Mouse (Mus musculus): ENCODE results near the gene Zbtb20. TPM values are rescaled to one million over a fixed set of nuclear protein-coding genes. Genes with fewer than 3 reads are reported as not detected.

Gene Zbtb20
- polyA plus RNA-seq, 1 experiment from 2014 or later = 44.1 TPM

DNA sequence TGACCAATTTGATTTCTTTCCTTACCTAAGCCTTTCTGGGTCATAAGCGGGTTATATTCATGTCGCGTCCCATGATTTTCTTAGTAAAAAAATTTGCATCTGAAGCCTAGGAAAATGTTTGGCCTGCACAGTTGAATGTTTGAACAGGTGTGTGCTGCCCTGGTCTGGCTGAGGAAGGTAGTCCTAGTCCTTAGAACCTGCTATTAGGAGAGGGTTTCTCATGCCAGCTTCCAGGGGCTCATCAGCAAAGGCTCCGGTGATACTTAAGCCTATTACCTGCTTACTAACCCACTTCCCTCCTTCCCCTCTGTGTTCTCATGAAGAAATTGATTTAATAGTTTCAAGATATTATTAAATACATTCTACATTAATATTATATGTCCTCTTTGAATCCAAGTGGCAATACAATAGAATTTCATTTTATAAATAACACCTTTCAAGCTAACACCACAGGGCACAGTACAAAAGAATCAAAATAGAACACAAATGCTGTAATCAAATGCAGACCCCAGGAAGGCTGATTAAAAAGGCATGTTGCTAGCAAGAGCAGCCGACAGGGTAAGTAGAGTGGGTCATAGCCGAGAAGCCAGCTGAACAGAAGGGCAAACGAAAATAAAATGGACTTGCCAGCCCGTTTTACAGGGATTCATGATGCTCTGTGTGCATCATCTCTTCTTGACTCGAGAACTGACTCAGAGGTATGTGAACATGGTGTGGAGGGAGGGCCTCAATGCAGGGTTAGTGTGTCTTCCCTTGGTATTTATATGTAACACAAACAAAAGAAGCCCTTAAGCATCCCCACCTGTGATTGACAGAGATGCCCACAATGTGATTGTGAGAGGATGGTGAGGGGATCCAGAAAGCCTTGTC is 480.3 kb downstream of the Zbtb20 start:
- Histone ChIP-seq H3K36me3 (ENCODE audit: control insufficient read depth, insufficient read depth, low read length) (no peaks in the 10 kb centered on the region), H3K27ac (ENCODE audit: low read depth, low read length) (no peak overlapping the region), H3K27me3 (ENCODE audit: control insufficient read depth, insufficient read depth, low read length) (no peaks in the 10 kb centered on the region), H3K4me2 (ENCODE audit: low read depth) (no peak overlapping the region), H3K9ac (ENCODE audit: low read length) (no peak overlapping the region), H3K9me3 (ENCODE audit: control insufficient read depth, low read length) (no peaks in the 10 kb centered on the region), H3K4me3 (ENCODE audit: low read depth, low read length) (no peak overlapping the region), H3K4me1 (ENCODE audit: control insufficient read depth, insufficient read depth, low read length) (no peaks in the 10 kb centered on the region)
- no peak for ATAC-seq (ENCODE audit: insufficient read depth, low FRiP score, low TSS enrichment)
- DNase-seq (ENCODE audit: low spot score) = no peak
- 80% methylated on average over 9 of the region's 9 CpGs for WGBS

DNA sequence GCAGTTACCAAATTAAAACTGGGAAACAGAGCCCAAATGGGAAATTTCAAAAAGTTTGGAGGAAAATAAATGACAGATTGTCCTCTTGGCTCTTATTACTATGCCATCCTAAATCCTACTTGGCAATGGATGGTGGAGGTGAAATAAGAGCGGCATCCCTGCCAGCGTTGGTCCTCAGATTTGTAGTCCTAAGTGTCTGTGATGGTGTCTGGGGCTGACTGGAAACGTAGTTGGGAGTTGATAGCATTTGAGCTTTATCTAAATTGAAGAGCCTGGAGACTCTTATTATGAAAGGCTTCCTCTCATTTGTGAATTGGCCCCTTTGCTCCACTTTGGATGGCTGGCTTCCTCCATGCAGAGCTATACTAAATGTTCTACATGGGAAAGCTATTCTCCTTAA is 483.9 kb downstream of the Zbtb20 start:
- Histone ChIP-seq H3K4me3 (ENCODE audit: low read depth, low read length) (no peak overlapping the region), H3K36me3 (ENCODE audit: control insufficient read depth, insufficient read depth, low read length) (no peaks in the 10 kb centered on the region), H3K4me2 (ENCODE audit: low read depth) (no peak overlapping the region), H3K4me1 (ENCODE audit: control insufficient read depth, insufficient read depth, low read length) (no peaks in the 10 kb centered on the region), H3K9me3 (ENCODE audit: control insufficient read depth, low read length) (no peaks in the 10 kb centered on the region), H3K27ac (ENCODE audit: low read depth, low read length) (no peak overlapping the region), H3K27me3 (ENCODE audit: control insufficient read depth, insufficient read depth, low read length) (no peaks in the 10 kb centered on the region), H3K9ac (ENCODE audit: low read length) (no peak overlapping the region)
- ATAC-seq (ENCODE audit: insufficient read depth, low FRiP score, low TSS enrichment) (no peak), DNase-seq (ENCODE audit: low spot score) (no peak)
- WGBS = 69% methylated on average over 3 of the region's 3 CpGs

DNA sequence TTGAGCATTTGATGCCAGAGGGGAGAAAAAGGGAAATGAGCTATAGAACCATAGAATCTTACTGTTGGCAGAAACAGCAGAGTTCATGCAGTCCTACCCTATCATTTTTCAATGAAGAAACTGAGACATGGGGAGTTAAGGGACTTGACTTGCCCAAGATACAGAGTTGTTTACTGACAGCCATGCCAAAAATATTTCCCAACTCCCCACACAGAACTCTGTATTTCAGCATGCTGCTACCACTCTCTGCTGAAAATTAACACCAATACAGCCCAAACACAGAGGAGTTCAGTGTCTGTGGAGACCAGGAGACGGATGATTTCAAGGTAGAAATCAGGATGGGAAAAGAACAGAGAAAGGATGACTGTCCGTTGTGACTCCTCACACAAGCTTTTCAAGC is 484.4 kb downstream of the Zbtb20 start:
- H3K4me3 ChIP-seq (ENCODE audit: low read depth, low read length) = no peak overlapping the region
- no peaks in the 10 kb centered on the region for H3K9me3 ChIP-seq (ENCODE audit: control insufficient read depth, low read length)
- no peaks in the 10 kb centered on the region for H3K36me3 ChIP-seq (ENCODE audit: control insufficient read depth, insufficient read depth, low read length)
- no peak for DNase-seq (ENCODE audit: low spot score)
- no peak overlapping the region for H3K9ac ChIP-seq (ENCODE audit: low read length)
- no peak overlapping the region for H3K4me2 ChIP-seq (ENCODE audit: low read depth)
- H3K27ac ChIP-seq (ENCODE audit: low read depth, low read length) = no peak overlapping the region
- ATAC-seq (ENCODE audit: insufficient read depth, low FRiP score, low TSS enrichment) = no peak
- no peaks in the 10 kb centered on the region for H3K4me1 ChIP-seq (ENCODE audit: control insufficient read depth, insufficient read depth, low read length)
- WGBS = 87% methylated on average over 2 of the region's 2 CpGs
- H3K27me3 ChIP-seq (ENCODE audit: control insufficient read depth, insufficient read depth, low read length) = no peaks in the 10 kb centered on the region

GRCm38 (mm10) chr16:43360838-43361480 is 485.3 kb downstream of the Zbtb20 start:
- Histone ChIP-seq H3K36me3 (ENCODE audit: control insufficient read depth, insufficient read depth, low read length) (no peaks in the 10 kb centered on the region), H3K4me2 (ENCODE audit: low read depth) (no peak overlapping the region), H3K9ac (ENCODE audit: low read length) (no peak overlapping the region), H3K27me3 (ENCODE audit: control insufficient read depth, insufficient read depth, low read length) (no peaks in the 10 kb centered on the region), H3K4me1 (ENCODE audit: control insufficient read depth, insufficient read depth, low read length) (no peaks in the 10 kb centered on the region), H3K4me3 (ENCODE audit: low read depth, low read length) (no peak overlapping the region), H3K27ac (ENCODE audit: low read depth, low read length) (no peak overlapping the region), H3K9me3 (ENCODE audit: control insufficient read depth, low read length) (no peaks in the 10 kb centered on the region)
- WGBS = 51% methylated on average over 7 of the region's 7 CpGs
- DNase-seq (ENCODE audit: low spot score) (no peak), ATAC-seq (ENCODE audit: insufficient read depth, low FRiP score, low TSS enrichment) (no peak)

- no peak overlapping the region for H3K27ac ChIP-seq (ENCODE audit: low read depth, low read length)
- no peaks in the 10 kb centered on the region for H3K4me1 ChIP-seq (ENCODE audit: control insufficient read depth, insufficient read depth, low read length)
- no peaks in the 10 kb centered on the region for H3K36me3 ChIP-seq (ENCODE audit: control insufficient read depth, insufficient read depth, low read length)
- H3K27me3 ChIP-seq (ENCODE audit: control insufficient read depth, insufficient read depth, low read length) = no peaks in the 10 kb centered on the region
- ATAC-seq (ENCODE audit: insufficient read depth, low FRiP score, low TSS enrichment) = no peak
- no peak overlapping the region for H3K4me3 ChIP-seq (ENCODE audit: low read depth, low read length)
- 86% methylated on average over 9 of the region's 9 CpGs for WGBS
- no peaks in the 10 kb centered on the region for H3K9me3 ChIP-seq (ENCODE audit: control insufficient read depth, low read length)
- H3K9ac ChIP-seq (ENCODE audit: low read length) = no peak overlapping the region
- DNase-seq (ENCODE audit: low spot score) = no peak
- H3K4me2 ChIP-seq (ENCODE audit: low read depth) = no peak overlapping the region
Measured at GRCm38 (mm10) chr16:43362651-43363300, 487.1 kb downstream of the Zbtb20 start.

DNA sequence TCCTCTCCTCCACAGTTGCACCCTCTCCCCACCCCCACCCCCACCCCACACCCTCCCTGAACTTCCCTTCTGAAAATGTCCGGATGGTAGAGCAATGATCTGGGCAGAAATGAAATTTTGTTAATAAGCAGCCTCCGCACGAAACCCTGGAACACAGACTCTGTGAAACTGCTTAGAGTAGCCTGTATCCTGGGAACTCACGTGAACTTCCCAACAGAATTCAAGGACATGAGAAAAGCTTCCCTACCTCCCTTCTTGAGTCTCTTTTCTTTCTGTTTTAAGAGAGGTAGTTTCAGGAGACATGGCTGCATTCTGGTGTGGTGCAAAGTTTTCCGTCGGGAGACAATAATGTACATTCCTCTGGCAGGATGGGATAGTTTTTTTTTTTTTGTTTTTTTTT is 487.6 kb downstream of the Zbtb20 start:
- H3K27me3 ChIP-seq (ENCODE audit: control insufficient read depth, insufficient read depth, low read length) = no peaks in the 10 kb centered on the region
- WGBS = 79% methylated on average over 6 of the region's 6 CpGs
- H3K9ac ChIP-seq (ENCODE audit: low read length) = no peak overlapping the region
- no peak for ATAC-seq (ENCODE audit: insufficient read depth, low FRiP score, low TSS enrichment)
- no peak for DNase-seq (ENCODE audit: low spot score)
- no peaks in the 10 kb centered on the region for H3K9me3 ChIP-seq (ENCODE audit: control insufficient read depth, low read length)
- H3K4me1 ChIP-seq (ENCODE audit: control insufficient read depth, insufficient read depth, low read length) = no peaks in the 10 kb centered on the region
- no peak overlapping the region for H3K27ac ChIP-seq (ENCODE audit: low read depth, low read length)
- H3K36me3 ChIP-seq (ENCODE audit: control insufficient read depth, insufficient read depth, low read length) = no peaks in the 10 kb centered on the region
- H3K4me2 ChIP-seq (ENCODE audit: low read depth) = no peak overlapping the region
- H3K4me3 ChIP-seq (ENCODE audit: low read depth, low read length) = no peak overlapping the region

DNA sequence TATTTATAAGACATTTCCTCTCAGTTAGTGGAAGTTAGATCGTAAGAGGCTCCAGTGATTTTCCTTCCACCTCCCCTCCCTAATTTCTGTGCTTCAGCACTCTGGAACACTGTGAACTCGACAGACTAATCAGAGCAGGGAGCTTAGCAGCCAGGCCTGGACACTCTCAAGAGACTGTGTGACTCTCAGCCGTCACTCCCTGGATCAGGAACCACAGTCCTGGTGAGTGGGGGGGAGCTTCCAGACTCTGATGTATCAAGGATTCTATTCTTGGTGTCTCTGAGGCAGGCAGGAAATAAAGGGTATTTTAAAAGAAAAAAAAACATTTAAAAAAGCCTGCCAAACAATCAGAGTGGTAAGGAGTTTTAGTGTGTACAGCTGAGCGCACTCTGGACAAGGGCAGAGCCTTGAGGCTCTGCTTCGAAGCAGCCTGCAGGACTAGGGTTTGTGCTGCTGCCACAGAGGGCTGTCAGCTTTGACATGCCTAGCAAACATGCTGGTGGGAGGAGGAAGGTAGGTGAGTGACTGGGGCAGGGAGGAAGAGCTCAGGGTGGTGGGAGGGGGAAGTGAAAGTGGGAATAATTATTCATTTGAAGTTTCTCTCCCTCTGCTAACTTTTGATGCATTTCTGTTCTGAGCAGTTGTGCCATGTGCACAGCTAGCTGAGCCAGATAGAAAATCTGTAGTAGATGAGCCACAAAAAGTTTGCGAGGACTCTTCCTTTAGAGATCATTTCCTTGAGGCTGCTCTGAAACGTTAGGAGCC is 488.3 kb downstream of the Zbtb20 start:
- 45% methylated on average over 7 of the region's 7 CpGs for WGBS
- no peak overlapping the region for H3K9ac ChIP-seq (ENCODE audit: low read length)
- H3K27ac ChIP-seq (ENCODE audit: low read depth, low read length) = no peak overlapping the region
- DNase-seq (ENCODE audit: low spot score) (no peak), ATAC-seq (ENCODE audit: insufficient read depth, low FRiP score, low TSS enrichment) (no peak)
- H3K4me1 ChIP-seq (ENCODE audit: control insufficient read depth, insufficient read depth, low read length) = no peaks in the 10 kb centered on the region
- H3K36me3 ChIP-seq (ENCODE audit: control insufficient read depth, insufficient read depth, low read length) = no peaks in the 10 kb centered on the region
- no peak overlapping the region for H3K4me3 ChIP-seq (ENCODE audit: low read depth, low read length)
- H3K27me3 ChIP-seq (ENCODE audit: control insufficient read depth, insufficient read depth, low read length) = no peaks in the 10 kb centered on the region
- no peaks in the 10 kb centered on the region for H3K9me3 ChIP-seq (ENCODE audit: control insufficient read depth, low read length)
- H3K4me2 ChIP-seq (ENCODE audit: low read depth) = no peak overlapping the region

DNA sequence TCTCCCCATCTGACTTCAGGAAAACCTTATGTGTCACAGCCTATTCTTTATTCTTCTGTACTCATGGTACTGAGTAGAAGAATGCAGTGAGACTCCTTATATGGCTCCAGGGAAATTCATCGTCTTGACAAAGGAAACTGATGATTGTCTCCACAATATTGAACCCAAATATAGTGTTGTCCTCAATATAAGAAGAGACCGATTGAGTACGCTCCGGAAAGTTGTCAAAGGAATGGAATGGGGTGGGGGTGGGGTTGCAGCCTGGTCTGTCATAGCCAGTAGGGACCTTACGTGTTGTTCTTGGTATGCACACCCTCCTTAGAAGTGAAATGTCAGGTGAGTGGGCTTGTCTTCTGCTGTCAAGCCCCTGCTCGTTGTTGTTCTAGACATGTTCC is 488.8 kb downstream of the Zbtb20 start:
- Histone ChIP-seq H3K27ac (ENCODE audit: low read depth, low read length) (no peak overlapping the region), H3K9me3 (ENCODE audit: control insufficient read depth, low read length) (no peaks in the 10 kb centered on the region), H3K4me1 (ENCODE audit: control insufficient read depth, insufficient read depth, low read length) (no peaks in the 10 kb centered on the region), H3K4me3 (ENCODE audit: low read depth, low read length) (no peak overlapping the region), H3K27me3 (ENCODE audit: control insufficient read depth, insufficient read depth, low read length) (no peaks in the 10 kb centered on the region), H3K36me3 (ENCODE audit: control insufficient read depth, insufficient read depth, low read length) (no peaks in the 10 kb centered on the region), H3K4me2 (ENCODE audit: low read depth) (no peak overlapping the region), H3K9ac (ENCODE audit: low read length) (no peak overlapping the region)
- ATAC-seq (ENCODE audit: insufficient read depth, low FRiP score, low TSS enrichment) (no peak), DNase-seq (ENCODE audit: low spot score) (no peak)
- WGBS = 88% methylated on average over 6 of the region's 6 CpGs

All from neural tube, embryonic 11.5 days (tissue).